Mouse (Mus musculus): ENCODE measurements at regions not wholly inside any gene's neighbourhood (a gene's known extent, or its start where the extent isn't known, plus 50 kb on each side); places are given as distances from the start of the nearest gene placed in this dataset.

DNA sequence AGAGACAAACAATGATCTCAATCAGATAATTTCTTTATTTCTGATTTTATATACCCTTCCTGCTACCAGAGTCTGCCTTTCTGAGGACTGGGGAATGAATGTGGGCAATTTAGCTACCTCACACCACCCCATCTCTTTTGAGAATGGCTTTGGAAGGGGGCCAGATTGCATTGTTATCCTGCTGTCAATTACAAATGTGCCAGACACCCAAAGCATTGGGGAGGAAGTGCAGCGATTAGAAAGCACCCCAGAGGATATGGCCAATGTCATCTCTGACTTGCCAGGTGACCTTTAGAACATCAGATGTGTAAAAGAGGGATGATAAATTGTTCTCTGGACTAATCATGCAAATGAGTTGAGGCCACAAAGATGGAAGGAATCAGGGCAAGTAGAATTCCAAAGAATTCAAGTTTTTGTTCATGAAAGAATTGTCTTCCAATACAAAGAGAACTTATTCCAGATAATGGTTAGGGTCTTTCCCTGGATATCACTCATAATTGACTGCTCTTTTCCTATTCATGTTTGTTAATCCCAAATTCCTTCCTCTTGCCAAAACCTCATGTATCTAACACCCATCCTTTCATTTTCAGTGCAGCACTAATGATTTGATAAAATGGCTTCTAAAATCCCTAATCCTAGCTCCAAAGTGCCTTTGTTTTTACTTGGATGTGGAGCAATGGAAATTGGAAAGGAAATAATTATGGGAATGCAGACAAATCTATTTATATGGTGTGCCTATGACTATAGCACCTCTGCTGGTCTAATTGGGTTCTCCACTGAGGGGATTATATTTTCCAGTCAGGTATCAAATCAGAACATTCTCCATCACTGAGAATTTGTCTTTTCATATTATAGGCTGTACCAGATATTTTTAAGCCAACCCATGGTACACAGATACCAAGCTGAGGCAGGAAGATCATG is 89.1 kb upstream of the Chl1 start:
- DNase-seq, result no peak

DNA sequence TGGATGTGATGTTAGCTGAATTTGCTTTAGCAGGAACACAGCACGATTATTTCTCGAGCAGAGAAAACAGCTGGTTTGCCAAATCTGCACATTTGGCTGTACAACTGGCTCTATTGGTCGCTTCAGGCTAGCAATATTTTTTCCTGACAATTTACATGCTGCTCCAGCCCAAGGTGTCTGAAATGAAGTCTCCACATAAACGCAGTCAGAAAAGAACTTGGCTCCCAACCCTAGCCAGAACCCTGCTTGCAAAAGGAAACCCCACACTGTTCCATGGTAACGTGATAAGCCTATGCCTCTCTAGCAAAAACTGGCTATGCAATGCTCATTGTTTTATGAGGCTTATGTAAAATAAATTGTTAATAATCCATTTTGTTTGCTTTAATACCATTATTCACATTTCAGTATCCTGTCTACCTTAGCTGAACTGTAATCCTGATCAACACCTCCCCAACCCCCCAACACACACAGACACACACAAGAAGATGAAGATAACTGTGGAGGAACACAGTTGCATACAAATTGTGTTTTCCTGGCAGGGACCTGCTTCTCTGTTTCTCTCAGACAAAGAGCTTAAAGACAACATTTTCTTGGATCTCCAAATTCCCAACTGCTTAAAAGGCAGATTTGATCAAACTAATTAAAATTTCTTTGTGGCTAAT is 79.3 kb upstream of the Chl1 start:
- DNase-seq, result no peak

GRCm38 (mm10) chr6:103431595-103431957 is 78.8 kb upstream of the Chl1 start:
- DNase-seq, result no peak

Measured in gastrocnemius, postnatal 25 days (tissue).